Mouse (Mus musculus): ENCODE measurements at regions not wholly inside any gene's neighbourhood (a gene's known extent, or its start where the extent isn't known, plus 50 kb on each side); places are given as distances from the start of the nearest gene placed in this dataset.

GRCm38 (mm10) chr12:104637046-104638032 is 114.4 kb downstream of the Dicer1 start:
- WGBS: 9% methylated on average over 33 of the region's 33 CpGs
- H3K4me1 ChIP-seq (ENCODE audit: insufficient read depth, low read depth, low read length): no peaks in the 10 kb centered on the region; the same call in 1 of the 2 replicates
- H3K27ac ChIP-seq (ENCODE audit: low read length): no peak overlapping the region
- no peaks in the 10 kb centered on the region for H3K9me3 ChIP-seq (ENCODE audit: low read length)
- DNase-seq (ENCODE audit: low spot score) (no peak), ATAC-seq (no peak)
- no peak overlapping the region for H3K4me3 ChIP-seq (ENCODE audit: low read depth, low read length)
- no peak for TF ChIP-seq CTCF (IDR thresholded peaks at IDR 0.05)
- no peak for TF ChIP-seq EP300 (IDR thresholded peaks at IDR 0.05)
- no peak overlapping the region for H3K9ac ChIP-seq (replicated peaks; ENCODE audit: low read depth)
- H3K4me2 ChIP-seq (replicated peaks; ENCODE audit: low read depth, low read length): no peak overlapping the region; the same call in 1 of the 2 replicates
- no peaks in the 10 kb centered on the region for H3K36me3 ChIP-seq (ENCODE audit: insufficient read depth, low read length)
- 0 out of 2 replicates have a peak, but pooled peaks cover 6% of the 10 kb centered on the region for H3K27me3 ChIP-seq (replicated peaks; ENCODE audit: insufficient read depth, low read length)

GRCm38 (mm10) chr12:104636474-104636873 is 115.3 kb downstream of the Dicer1 start:
- WGBS: 47% methylated on average over 12 of the region's 12 CpGs
- ATAC-seq (no peak), DNase-seq (ENCODE audit: low spot score) (no peak)
- TF ChIP-seq CTCF (IDR thresholded peaks at IDR 0.05) (no peak), EP300 (IDR thresholded peaks at IDR 0.05) (no peak)
- no peak overlapping the region for H3K9ac ChIP-seq (replicated peaks; ENCODE audit: low read depth)
- H3K9me3 ChIP-seq (ENCODE audit: low read length): no peaks in the 10 kb centered on the region
- H3K27me3 ChIP-seq (replicated peaks; ENCODE audit: insufficient read depth, low read length): 0 out of 2 replicates have a peak, but pooled peaks cover 6% of the 10 kb centered on the region
- no peaks in the 10 kb centered on the region for H3K4me1 ChIP-seq (ENCODE audit: insufficient read depth, low read depth, low read length)
- no peak overlapping the region for H3K4me2 ChIP-seq (replicated peaks; ENCODE audit: low read depth, low read length)
- no peak overlapping the region for H3K27ac ChIP-seq (ENCODE audit: low read length)
- no peak overlapping the region for H3K4me3 ChIP-seq (ENCODE audit: low read depth, low read length)
- H3K36me3 ChIP-seq (ENCODE audit: insufficient read depth, low read length): no peaks in the 10 kb centered on the region

GRCm38 (mm10) chr12:104634818-104635217 is 116.9 kb downstream of the Dicer1 start:
- Histone ChIP-seq H3K4me2 (replicated peaks; ENCODE audit: low read depth, low read length) (no peak overlapping the region), H3K27ac (ENCODE audit: low read length) (no peak overlapping the region), H3K9me3 (ENCODE audit: low read length) (no peaks in the 10 kb centered on the region), H3K4me3 (ENCODE audit: low read depth, low read length) (no peak overlapping the region), H3K36me3 (ENCODE audit: insufficient read depth, low read length) (no peaks in the 10 kb centered on the region), H3K9ac (replicated peaks; ENCODE audit: low read depth) (no peak overlapping the region), H3K4me1 (ENCODE audit: insufficient read depth, low read depth, low read length) (no peaks in the 10 kb centered on the region), H3K27me3 (replicated peaks; ENCODE audit: insufficient read depth, low read length) (0 out of 2 replicates have a peak, but pooled peaks cover 6% of the 10 kb centered on the region)
- ATAC-seq: no peak
- no peak for DNase-seq (ENCODE audit: low spot score)
- TF ChIP-seq EP300 (IDR thresholded peaks at IDR 0.05): no peak
- no peak for TF ChIP-seq CTCF (IDR thresholded peaks at IDR 0.05)
- 77% methylated on average over 10 of the region's 10 CpGs for WGBS

- no peaks in the 10 kb centered on the region for H3K4me1 ChIP-seq (ENCODE audit: insufficient read depth, low read depth, low read length)
Measured at GRCm38 (mm10) chr12:104630590-104630989, 121.2 kb downstream of the Dicer1 start.

GRCm38 (mm10) chr12:104629449-104629848 is 122.3 kb downstream of the Dicer1 start:
- WGBS: 61% methylated on average over 2 of the region's 2 CpGs

More at GRCm38 (mm10) chr12:104630590-104630989, 121.2 kb downstream of the Dicer1 start:
- no peak overlapping the region for H3K27ac ChIP-seq (ENCODE audit: low read length)
- no peaks in the 10 kb centered on the region for H3K9me3 ChIP-seq (ENCODE audit: low read length)
- WGBS: 83% methylated on average over 3 of the region's 3 CpGs
- no peak for TF ChIP-seq CTCF (IDR thresholded peaks at IDR 0.05)
- ATAC-seq (no peak), DNase-seq (ENCODE audit: low spot score) (no peak)
- H3K27me3 ChIP-seq (replicated peaks; ENCODE audit: insufficient read depth, low read length): no peaks in the 10 kb centered on the region
- H3K9ac ChIP-seq (replicated peaks; ENCODE audit: low read depth): no peak overlapping the region
- H3K36me3 ChIP-seq (ENCODE audit: insufficient read depth, low read length): no peaks in the 10 kb centered on the region
- H3K4me3 ChIP-seq (ENCODE audit: low read depth, low read length): no peak overlapping the region
- H3K4me2 ChIP-seq (replicated peaks; ENCODE audit: low read depth, low read length): no peak overlapping the region

GRCm38 (mm10) chr12:104626054-104626453 is 125.7 kb downstream of the Dicer1 start:
- 86% methylated on average over 5 of the region's 5 CpGs for WGBS

More at GRCm38 (mm10) chr12:104629449-104629848, 122.3 kb downstream of the Dicer1 start:
- DNase-seq (ENCODE audit: low spot score) (no peak), ATAC-seq (no peak)
- no peaks in the 10 kb centered on the region for H3K36me3 ChIP-seq (ENCODE audit: insufficient read depth, low read length)
- TF ChIP-seq CTCF (IDR thresholded peaks at IDR 0.05) (no peak), EP300 (IDR thresholded peaks at IDR 0.05) (no peak)
- no peak overlapping the region for H3K4me2 ChIP-seq (replicated peaks; ENCODE audit: low read depth, low read length)
- no peak overlapping the region for H3K4me3 ChIP-seq (ENCODE audit: low read depth, low read length)
- H3K27me3 ChIP-seq (replicated peaks; ENCODE audit: insufficient read depth, low read length): no peaks in the 10 kb centered on the region
- no peaks in the 10 kb centered on the region for H3K9me3 ChIP-seq (ENCODE audit: low read length)
- H3K9ac ChIP-seq (replicated peaks; ENCODE audit: low read depth): no peak overlapping the region
- no peak overlapping the region for H3K27ac ChIP-seq (ENCODE audit: low read length)
- no peaks in the 10 kb centered on the region for H3K4me1 ChIP-seq (ENCODE audit: insufficient read depth, low read depth, low read length)

More at GRCm38 (mm10) chr12:104626054-104626453, 125.7 kb downstream of the Dicer1 start:
- no peak overlapping the region for H3K4me2 ChIP-seq (replicated peaks; ENCODE audit: low read depth, low read length)
- DNase-seq (ENCODE audit: low spot score) (no peak), ATAC-seq (no peak)
- no peaks in the 10 kb centered on the region for H3K9me3 ChIP-seq (ENCODE audit: low read length)
- no peaks in the 10 kb centered on the region for H3K4me1 ChIP-seq (ENCODE audit: insufficient read depth, low read depth, low read length)
- no peaks in the 10 kb centered on the region for H3K27me3 ChIP-seq (replicated peaks; ENCODE audit: insufficient read depth, low read length)
- H3K9ac ChIP-seq (replicated peaks; ENCODE audit: low read depth): no peak overlapping the region
- TF ChIP-seq EP300 (IDR thresholded peaks at IDR 0.05): no peak
- TF ChIP-seq CTCF (IDR thresholded peaks at IDR 0.05): no peak
- no peak overlapping the region for H3K27ac ChIP-seq (ENCODE audit: low read length)
- H3K36me3 ChIP-seq (ENCODE audit: insufficient read depth, low read length): no peaks in the 10 kb centered on the region
- H3K4me3 ChIP-seq (ENCODE audit: low read depth, low read length): no peak overlapping the region

Measured in lung, postnatal 0 days (tissue).